Mouse (Mus musculus): ENCODE data around the gene B3gnt3. TPM values are rescaled to one million over a fixed set of nuclear protein-coding genes. Genes with fewer than 3 reads are reported as not detected.

The B3gnt3 gene
- polyA plus RNA-seq, 1 experiment from 2014 or later = 3.0 TPM

GRCm38 (mm10) chr8:71665331-71666130 lies 36.1 kb downstream of the B3gnt3 start:
- Histone ChIP-seq H3K4me2 (ENCODE audit: low read depth, low read length) (peak overlapping the region; percentile 56), H3K36me3 (replicated peaks; ENCODE audit: insufficient read depth, low read length) (no peaks in the 10 kb centered on the region), H3K9ac (replicated peaks) (no peak overlapping the region; the same call in 1 of the 2 replicates), H3K4me1 (ENCODE audit: insufficient read depth) (peaks cover 13% of the 10 kb centered on the region), H3K4me3 (ENCODE audit: low read depth, low read length) (peak overlapping the region; percentile 25; the same call in 1 of the 2 replicates), H3K27ac (ENCODE audit: low read depth) (no peak overlapping the region), H3K27me3 (ENCODE audit: insufficient read depth, low read length) (peaks cover 13% of the 10 kb centered on the region), H3K9me3 (ENCODE audit: low read length) (no peaks in the 10 kb centered on the region)
- 2% methylated on average over 22 of the region's 22 CpGs for WGBS (ENCODE audit: insufficient replicate concordance)
- DNase-seq (peak; percentile 89), ATAC-seq (peak; percentile 81)
- TF ChIP-seq EP300 (IDR thresholded peaks at IDR 0.05; ENCODE audit: low read depth) = no peak
- no peak for TF ChIP-seq CTCF (IDR thresholded peaks at IDR 0.05; ENCODE audit: low read depth)

- no peaks in the 10 kb centered on the region for H3K9me3 ChIP-seq (ENCODE audit: low read length)
- H3K4me2 ChIP-seq (ENCODE audit: low read depth, low read length) = no peak overlapping the region
- TF ChIP-seq CTCF (IDR thresholded peaks at IDR 0.05; ENCODE audit: low read depth) (peak; percentile 95), EP300 (IDR thresholded peaks at IDR 0.05; ENCODE audit: low read depth) (no peak)
- peak; percentile 90 for DNase-seq
- no peak overlapping the region for H3K9ac ChIP-seq (replicated peaks)
- H3K36me3 ChIP-seq (replicated peaks; ENCODE audit: insufficient read depth, low read length) = no peaks in the 10 kb centered on the region
- H3K27ac ChIP-seq (ENCODE audit: low read depth) = no peak overlapping the region
- no peak overlapping the region for H3K4me3 ChIP-seq (ENCODE audit: low read depth, low read length)
- H3K27me3 ChIP-seq (ENCODE audit: insufficient read depth, low read length) = peaks cover 32% of the 10 kb centered on the region
- WGBS (ENCODE audit: insufficient replicate concordance) = 9% methylated on average over 36 of the region's 36 CpGs
- H3K4me1 ChIP-seq (ENCODE audit: insufficient read depth) = peaks cover 2% of the 10 kb centered on the region; the same call in 1 of the 2 replicates
- ATAC-seq = peak; percentile 35; the same call in 1 of the 2 replicates
Measured at GRCm38 (mm10) chr8:71660325-71661120, 41.1 kb downstream of the B3gnt3 start.

- no peak overlapping the region for H3K27ac ChIP-seq (ENCODE audit: low read depth)
- H3K4me1 ChIP-seq (ENCODE audit: insufficient read depth) = 0 out of 2 replicates have a peak, but pooled peaks cover 2% of the 10 kb centered on the region
- DNase-seq = no peak
- TF ChIP-seq EP300 (IDR thresholded peaks at IDR 0.05; ENCODE audit: low read depth) (no peak), CTCF (IDR thresholded peaks at IDR 0.05; ENCODE audit: low read depth) (no peak)
- H3K9me3 ChIP-seq (ENCODE audit: low read length) = no peaks in the 10 kb centered on the region
- WGBS (ENCODE audit: insufficient replicate concordance) = 32% methylated on average over 1 of the region's 1 CpGs
- ATAC-seq = no peak
- no peak overlapping the region for H3K4me2 ChIP-seq (ENCODE audit: low read depth, low read length)
- no peak overlapping the region for H3K4me3 ChIP-seq (ENCODE audit: low read depth, low read length)
- H3K27me3 ChIP-seq (ENCODE audit: insufficient read depth, low read length) = peaks cover 40% of the 10 kb centered on the region
- no peaks in the 10 kb centered on the region for H3K36me3 ChIP-seq (replicated peaks; ENCODE audit: insufficient read depth, low read length)
- no peak overlapping the region for H3K9ac ChIP-seq (replicated peaks)
Measured at GRCm38 (mm10) chr8:71659751-71660150, 41.8 kb downstream of the B3gnt3 start.

GRCm38 (mm10) chr8:71658515-71659049 lies 43.0 kb downstream of the B3gnt3 start:
- ATAC-seq = peak; percentile 50
- Histone ChIP-seq H3K4me3 (ENCODE audit: low read depth, low read length) (no peak overlapping the region), H3K4me2 (ENCODE audit: low read depth, low read length) (no peak overlapping the region), H3K27ac (ENCODE audit: low read depth) (no peak overlapping the region), H3K36me3 (replicated peaks; ENCODE audit: insufficient read depth, low read length) (no peaks in the 10 kb centered on the region), H3K4me1 (ENCODE audit: insufficient read depth) (0 out of 2 replicates have a peak, but pooled peaks cover 2% of the 10 kb centered on the region), H3K9me3 (ENCODE audit: low read length) (no peaks in the 10 kb centered on the region), H3K27me3 (ENCODE audit: insufficient read depth, low read length) (peaks cover 47% of the 10 kb centered on the region), H3K9ac (replicated peaks) (no peak overlapping the region)
- TF ChIP-seq CTCF (IDR thresholded peaks at IDR 0.05; ENCODE audit: low read depth) = no peak
- TF ChIP-seq EP300 (IDR thresholded peaks at IDR 0.05; ENCODE audit: low read depth) = no peak
- peak; percentile 49 for DNase-seq
- 23% methylated on average over 17 of the region's 17 CpGs for WGBS (ENCODE audit: insufficient replicate concordance)

- no peak overlapping the region for H3K4me2 ChIP-seq (ENCODE audit: low read depth, low read length)
- 16% methylated on average over 9 of the region's 9 CpGs for WGBS (ENCODE audit: insufficient replicate concordance)
- H3K4me1 ChIP-seq (ENCODE audit: insufficient read depth) = 0 out of 2 replicates have a peak, but pooled peaks cover 2% of the 10 kb centered on the region
- DNase-seq (no peak), ATAC-seq (no peak)
- no peak overlapping the region for H3K4me3 ChIP-seq (ENCODE audit: low read depth, low read length)
- peaks cover 51% of the 10 kb centered on the region for H3K27me3 ChIP-seq (ENCODE audit: insufficient read depth, low read length)
- H3K27ac ChIP-seq (ENCODE audit: low read depth) = no peak overlapping the region
- no peaks in the 10 kb centered on the region for H3K9me3 ChIP-seq (ENCODE audit: low read length)
- no peak for TF ChIP-seq EP300 (IDR thresholded peaks at IDR 0.05; ENCODE audit: low read depth)
- TF ChIP-seq CTCF (IDR thresholded peaks at IDR 0.05; ENCODE audit: low read depth) = no peak
- no peaks in the 10 kb centered on the region for H3K36me3 ChIP-seq (replicated peaks; ENCODE audit: insufficient read depth, low read length)
- no peak overlapping the region for H3K9ac ChIP-seq (replicated peaks)
Measured at GRCm38 (mm10) chr8:71657816-71658215, 43.8 kb downstream of the B3gnt3 start.

GRCm38 (mm10) chr8:71654600-71654999 lies 47.0 kb downstream of the B3gnt3 start:
- H3K36me3 ChIP-seq (replicated peaks; ENCODE audit: insufficient read depth, low read length) = no peaks in the 10 kb centered on the region
- H3K4me1 ChIP-seq (ENCODE audit: insufficient read depth) = 0 out of 2 replicates have a peak, but pooled peaks cover 2% of the 10 kb centered on the region
- ATAC-seq (peak; percentile 28; the same call in 1 of the 2 replicates), DNase-seq (peak; percentile 79)
- H3K27me3 ChIP-seq (ENCODE audit: insufficient read depth, low read length) = peaks cover 41% of the 10 kb centered on the region
- no peak overlapping the region for H3K4me2 ChIP-seq (ENCODE audit: low read depth, low read length)
- H3K9ac ChIP-seq (replicated peaks) = no peak overlapping the region
- 1% methylated on average over 24 of the region's 24 CpGs for WGBS (ENCODE audit: insufficient replicate concordance)
- H3K9me3 ChIP-seq (ENCODE audit: low read length) = no peaks in the 10 kb centered on the region
- no peak for TF ChIP-seq EP300 (IDR thresholded peaks at IDR 0.05; ENCODE audit: low read depth)
- no peak for TF ChIP-seq CTCF (IDR thresholded peaks at IDR 0.05; ENCODE audit: low read depth)
- H3K27ac ChIP-seq (ENCODE audit: low read depth) = no peak overlapping the region
- H3K4me3 ChIP-seq (ENCODE audit: low read depth, low read length) = no peak overlapping the region

Data from liver, postnatal 0 days (tissue).